ENCODE assay signal across 9 mouse cellular contexts in genomic region chr4:153217541-153217980, GRCm38 (mm10).
DNase-seq lines count a peak whose midpoint lies in the region; ATAC-seq and TF ChIP-seq lines count a peak whose summit lies in the region.
"Had no signal": no experiment of that assay in that cellular context is flagged by ENCODE, and none has a peak within 500 bp of the region (broad histone marks: within the 10 kb centered on the region; RNA-seq: fewer than 3 reads in every experiment).

No protein-coding gene starts in this region.

- ATAC-seq in kidney, postnatal 0 days (replicated peaks; ENCODE audit: low FRiP score, low read depth): 0 out of 2 replicates have a peak, but pooled peaks have one; percentile 17
- ATAC-seq in CD4-positive, CD25-positive, alpha-beta regulatory T cell, adult 4 months: no peak
- no peak for ATAC-seq in megakaryocyte-erythroid progenitor cell, adult 5-6 weeks (replicated peaks; ENCODE audit: low FRiP score, low TSS enrichment, poor library complexity, severe bottlenecking)

- H3K27me3 ChIP-seq in heart, embryonic 10.5 days (ENCODE audit: insufficient read depth, poor library complexity, severe bottlenecking): peaks cover 10% of the 10 kb centered on the region; the same call in 1 of the 2 replicates
- no peaks in the 10 kb centered on the region for H3K27me3 ChIP-seq in kidney, postnatal 0 days (ENCODE audit: insufficient read depth, low read length)

- no peaks in the 10 kb centered on the region for H3K36me3 ChIP-seq in heart, embryonic 10.5 days
- no peaks in the 10 kb centered on the region for H3K36me3 ChIP-seq in kidney, postnatal 0 days (ENCODE audit: insufficient read depth, low read length)
- H3K36me3 ChIP-seq: limb, embryonic 12.5 days had no signal

- H3K4me3 ChIP-seq in heart, embryonic 10.5 days: no peak overlapping the region
- no peak overlapping the region for H3K4me3 ChIP-seq in kidney, postnatal 0 days (replicated peaks; ENCODE audit: low read depth, low read length)
- H3K4me3 ChIP-seq: limb, embryonic 12.5 days had no signal

- H3K9me3 ChIP-seq in heart, embryonic 10.5 days: no peaks in the 10 kb centered on the region
- no peaks in the 10 kb centered on the region for H3K9me3 ChIP-seq in kidney, postnatal 0 days (replicated peaks; ENCODE audit: low read length)
- H3K9me3 ChIP-seq: limb, embryonic 12.5 days had no signal

- H3K9ac ChIP-seq in kidney, postnatal 0 days (ENCODE audit: low read depth, low read length): no peak overlapping the region
- H3K9ac ChIP-seq: limb, embryonic 12.5 days had no signal

- peak; percentile 97 for DNase-seq in heart, adult 11 months
- no peak for DNase-seq in heart, embryonic 10.5 days (ENCODE audit: low spot score)
- DNase-seq in retina, postnatal 1 day: peak; percentile 82
- no peak for DNase-seq in retina, embryonic 14.5 days (ENCODE audit: low spot score)
- peak; percentile 16 for DNase-seq in kidney, postnatal 0 days (ENCODE audit: low spot score)
- DNase-seq in telencephalon, adult 2 months (ENCODE audit: low read depth, low spot score): peak; percentile 67

- 64% methylated on average over 9 of the region's 9 CpGs for WGBS in heart, embryonic 10.5 days
- WGBS in kidney, postnatal 0 days: 50% methylated on average over 9 of the region's 9 CpGs

- H3K4me2 ChIP-seq in kidney, postnatal 0 days (ENCODE audit: low read length): no peak overlapping the region
- H3K4me2 ChIP-seq: limb, embryonic 12.5 days had no signal

- H3K4me1 ChIP-seq in heart, embryonic 10.5 days: peaks cover 5% of the 10 kb centered on the region
- H3K4me1 ChIP-seq in kidney, postnatal 0 days (replicated peaks; ENCODE audit: insufficient read depth, low read length): peaks cover 9% of the 10 kb centered on the region; the same call in 1 of the 2 replicates

- no peak overlapping the region for H3K27ac ChIP-seq in heart, embryonic 10.5 days
- no peak overlapping the region for H3K27ac ChIP-seq in kidney, postnatal 0 days
- H3K27ac ChIP-seq: limb, embryonic 12.5 days had no signal

- no peak for TF ChIP-seq CTCF in kidney, postnatal 0 days (IDR thresholded peaks at IDR 0.05; ENCODE audit: low read depth)

Comparison
In these comparisons a context has a peak if more than half of its experiments do, and no peak if none do; other contexts are left out.
1. DNase-seq: peak in heart, adult 11 months (single experiment), retina, postnatal 1 day (single experiment), kidney, postnatal 0 days (single experiment) and telencephalon, adult 2 months (single experiment); none in heart, embryonic 10.5 days (single experiment) and retina, embryonic 14.5 days (single experiment).